Mouse (Mus musculus) CD4-positive helper T cell, adult 2 months (primary cell): ENCODE data around the gene Cbfb.

Experiments
- DNase-seq: peaks from one replicate; pipeline ENCODE4 v3.0.0-alpha.2; 2012; ENCODE audit warnings: low read depth, missing footprints, low spot score

The Cbfb gene

GRCm38 (mm10) chr8:105251954-105252353 lies 81.5 kb downstream of the Cbfb start:
- DNase-seq: no peak

- DNase-seq: no peak
These were observed 82.4 kb downstream of the Cbfb start for GRCm38 (mm10) chr8:105252680-105253537.

- no peak for DNase-seq
These were observed 83.3 kb downstream of the Cbfb start for GRCm38 (mm10) chr8:105253766-105254151.

GRCm38 (mm10) chr8:105254152-105254965 lies 83.9 kb downstream of the Cbfb start:
- peak; percentile 87 for DNase-seq

GRCm38 (mm10) chr8:105254966-105255350 lies 84.5 kb downstream of the Cbfb start, which contains the start of gene B3gnt9:
Gene B3gnt9, minus strand, starts transcription at chr8:105255153.
- DNase-seq: peak; percentile 58

GRCm38 (mm10) chr8:105257318-105258114 lies 87.0 kb downstream of the Cbfb start:
- no peak for DNase-seq

GRCm38 (mm10) chr8:105258911-105259720 lies 88.6 kb downstream of the Cbfb start:
- no peak for DNase-seq

GRCm38 (mm10) chr8:105259721-105260320 lies 89.3 kb downstream of the Cbfb start:
- DNase-seq: peak; percentile 73

GRCm38 (mm10) chr8:105260371-105261099 lies 90.1 kb downstream of the Cbfb start:
- no peak for DNase-seq

GRCm38 (mm10) chr8:105261326-105261980 lies 91.0 kb downstream of the Cbfb start:
- no peak for DNase-seq

GRCm38 (mm10) chr8:105263244-105263912 lies 92.9 kb downstream of the Cbfb start:
- no peak for DNase-seq

GRCm38 (mm10) chr8:105264024-105264982 lies 93.8 kb downstream of the Cbfb start, which contains the start of the genes Tradd and Fbxl8:
Gene Tradd, minus strand, starts transcription at chr8:105264609.
Gene Fbxl8, plus strand, starts transcription at chr8:105264648.
- peak; percentile 85 for DNase-seq

- DNase-seq: peak; percentile 86
These were observed 94.7 kb downstream of the Cbfb start for GRCm38 (mm10) chr8:105265128-105265527.

GRCm38 (mm10) chr8:105266775-105267174 lies 96.3 kb downstream of the Cbfb start:
- peak; percentile 79 for DNase-seq
